Comparison of ENCODE assay signal across 10 mouse cellular contexts in genomic region chr14:58153470-58154416, GRCm38 (mm10).
DNase-seq lines count a peak whose midpoint lies in the region; ATAC-seq lines count a peak whose summit lies in the region.
"Had no signal": no experiment of that assay in that cellular context is flagged by ENCODE, and none has a peak within 500 bp of the region (broad histone marks: within the 10 kb centered on the region; RNA-seq: fewer than 3 reads in every experiment).

No protein-coding gene starts in this region.

- no peak for DNase-seq in midbrain, embryonic 11.5 days (ENCODE audit: low spot score, missing footprints)
- DNase-seq in right cerebral cortex, postnatal 14 days, result no peak
- no peak for DNase-seq in cerebellum, adult 9-10 months
- no peak for DNase-seq in left cerebral cortex, postnatal 10 days (ENCODE audit: extremely low spot score in 1 of 2, low spot score in 2 of 2)
- DNase-seq: cerebellum, adult 11-12 months; liver, embryonic 13.5 days had no signal

- intact Hi-C loops in left cerebral cortex, postnatal 10 days (cut with DNase I), result no loop called here

- H3K4me3 ChIP-seq in midbrain, embryonic 15.5 days, result no peak overlapping the region
- no peak overlapping the region for H3K4me3 ChIP-seq in midbrain, embryonic 11.5 days (ENCODE audit: low read depth, low read length)
- H3K4me3 ChIP-seq in hindbrain, embryonic 13.5 days, result no peak overlapping the region
- H3K4me3 ChIP-seq in limb, embryonic 12.5 days (replicated peaks), result no peak overlapping the region
- H3K4me3 ChIP-seq: heart, embryonic 12.5 days; liver, embryonic 13.5 days had no signal

- H3K36me3 ChIP-seq in midbrain, embryonic 15.5 days (replicated peaks), result no peaks in the 10 kb centered on the region
- no peaks in the 10 kb centered on the region for H3K36me3 ChIP-seq in midbrain, embryonic 11.5 days (ENCODE audit: control insufficient read depth, insufficient read depth, low read length)
- no peaks in the 10 kb centered on the region for H3K36me3 ChIP-seq in hindbrain, embryonic 13.5 days
- no peaks in the 10 kb centered on the region for H3K36me3 ChIP-seq in limb, embryonic 12.5 days
- H3K36me3 ChIP-seq: heart, embryonic 12.5 days; liver, embryonic 13.5 days had no signal

- H3K27me3 ChIP-seq in midbrain, embryonic 15.5 days (replicated peaks), result no peaks in the 10 kb centered on the region
- H3K27me3 ChIP-seq in midbrain, embryonic 11.5 days (ENCODE audit: control insufficient read depth, insufficient read depth, low read length), result no peaks in the 10 kb centered on the region
- H3K27me3 ChIP-seq in hindbrain, embryonic 13.5 days, result no peaks in the 10 kb centered on the region
- no peaks in the 10 kb centered on the region for H3K27me3 ChIP-seq in limb, embryonic 12.5 days
- H3K27me3 ChIP-seq: heart, embryonic 12.5 days; liver, embryonic 13.5 days had no signal

- H3K4me1 ChIP-seq in midbrain, embryonic 15.5 days, result peaks cover 6% of the 10 kb centered on the region; the same call in 1 of the 2 replicates
- H3K4me1 ChIP-seq in midbrain, embryonic 11.5 days (ENCODE audit: control insufficient read depth, insufficient read depth, low read length), result no peaks in the 10 kb centered on the region
- H3K4me1 ChIP-seq in hindbrain, embryonic 13.5 days (replicated peaks), result peaks cover 10% of the 10 kb centered on the region
- H3K4me1 ChIP-seq in limb, embryonic 12.5 days (replicated peaks), result peaks cover 40% of the 10 kb centered on the region
- H3K4me1 ChIP-seq: liver, embryonic 13.5 days had no signal

- H3K9me3 ChIP-seq in midbrain, embryonic 15.5 days, result no peaks in the 10 kb centered on the region
- H3K9me3 ChIP-seq in midbrain, embryonic 11.5 days (ENCODE audit: control insufficient read depth, low read length), result no peaks in the 10 kb centered on the region
- no peaks in the 10 kb centered on the region for H3K9me3 ChIP-seq in hindbrain, embryonic 13.5 days
- no peaks in the 10 kb centered on the region for H3K9me3 ChIP-seq in limb, embryonic 12.5 days
- H3K9me3 ChIP-seq: heart, embryonic 12.5 days; liver, embryonic 13.5 days had no signal

- no peak overlapping the region for H3K4me2 ChIP-seq in midbrain, embryonic 15.5 days
- H3K4me2 ChIP-seq in midbrain, embryonic 11.5 days, result no peak overlapping the region
- H3K4me2 ChIP-seq in hindbrain, embryonic 13.5 days, result no peak overlapping the region
- H3K4me2 ChIP-seq in limb, embryonic 12.5 days, result peak overlapping the region; percentile 19
- H3K4me2 ChIP-seq: heart, embryonic 12.5 days; liver, embryonic 13.5 days had no signal

- no peak overlapping the region for H3K9ac ChIP-seq in midbrain, embryonic 15.5 days
- no peak overlapping the region for H3K9ac ChIP-seq in midbrain, embryonic 11.5 days (ENCODE audit: low read length)
- no peak overlapping the region for H3K9ac ChIP-seq in hindbrain, embryonic 13.5 days
- H3K9ac ChIP-seq in limb, embryonic 12.5 days (replicated peaks), result no peak overlapping the region
- H3K9ac ChIP-seq: heart, embryonic 12.5 days; liver, embryonic 13.5 days had no signal

- H3K27ac ChIP-seq in midbrain, embryonic 15.5 days, result no peak overlapping the region
- H3K27ac ChIP-seq in midbrain, embryonic 11.5 days (ENCODE audit: low read depth, low read length), result no peak overlapping the region
- H3K27ac ChIP-seq in hindbrain, embryonic 13.5 days, result no peak overlapping the region
- peak overlapping the region; percentile 25; the same call in 1 of the 2 replicates for H3K27ac ChIP-seq in limb, embryonic 12.5 days
- H3K27ac ChIP-seq: liver, embryonic 13.5 days had no signal

- 58% methylated on average over 15 of the region's 15 CpGs for WGBS in midbrain, embryonic 15.5 days
- WGBS in midbrain, embryonic 11.5 days, result 71% methylated on average over 15 of the region's 15 CpGs
- WGBS in hindbrain, embryonic 13.5 days, result 55% methylated on average over 15 of the region's 15 CpGs
- WGBS in limb, embryonic 12.5 days, result 32% methylated on average over 15 of the region's 15 CpGs

- peak; percentile 48; the same call in 1 of the 2 replicates for ATAC-seq in midbrain, embryonic 15.5 days (replicated peaks)
- ATAC-seq in midbrain, embryonic 11.5 days (ENCODE audit: low FRiP score), result no peak
- 0 out of 2 replicates have a peak, but pooled peaks have one; percentile 32 for ATAC-seq in hindbrain, embryonic 13.5 days (ENCODE audit: low FRiP score)
- ATAC-seq in limb, embryonic 12.5 days (ENCODE audit: insufficient number of reproducible peaks, insufficient read depth, low FRiP score, low TSS enrichment, low read depth), result peak; percentile 53
